Mouse (Mus musculus) megakaryocyte-erythroid progenitor cell, adult 5-6 weeks (primary cell): ENCODE results near the gene Zfp319. TPM values are rescaled to one million over a fixed set of nuclear protein-coding genes. Genes with fewer than 3 reads are reported as not detected.
"Not testable (repeated sequence)": the region's sequence is repeated elsewhere in the genome, so short reads cannot be mapped to it uniquely, and the experiment has no call there.

Source experiments
- ATAC-seq: replicated peaks from 2 replicates; pipeline ENCODE4 v1.8.0; 2016; ENCODE audit warnings: mild to moderate bottlenecking, inconsistent platforms; ENCODE audit not compliant: severe bottlenecking, poor library complexity, low FRiP score, low TSS enrichment
- total RNA-seq, 2 experiments: library from RNA; stranded (forward) in 1 of 2; stranded (reverse) in 1 of 2; fragments of 200-1000, 215-1000 nt in 1 of 2; fragments of >200 nt in 1 of 2; fragmentation: Nextera tagmentation in 1 of 2; gene quantifications; 2 replicates each; pipeline ENCODE4 v1.2.3; 2014 to 2017

Zfp319 gene
- total RNA-seq (2014; fragmentation: Nextera tagmentation), result 1.7 and 4.3 TPM in 2 replicates
- 1.0 and 1.8 TPM in 2 replicates for total RNA-seq (2017)

DNA sequence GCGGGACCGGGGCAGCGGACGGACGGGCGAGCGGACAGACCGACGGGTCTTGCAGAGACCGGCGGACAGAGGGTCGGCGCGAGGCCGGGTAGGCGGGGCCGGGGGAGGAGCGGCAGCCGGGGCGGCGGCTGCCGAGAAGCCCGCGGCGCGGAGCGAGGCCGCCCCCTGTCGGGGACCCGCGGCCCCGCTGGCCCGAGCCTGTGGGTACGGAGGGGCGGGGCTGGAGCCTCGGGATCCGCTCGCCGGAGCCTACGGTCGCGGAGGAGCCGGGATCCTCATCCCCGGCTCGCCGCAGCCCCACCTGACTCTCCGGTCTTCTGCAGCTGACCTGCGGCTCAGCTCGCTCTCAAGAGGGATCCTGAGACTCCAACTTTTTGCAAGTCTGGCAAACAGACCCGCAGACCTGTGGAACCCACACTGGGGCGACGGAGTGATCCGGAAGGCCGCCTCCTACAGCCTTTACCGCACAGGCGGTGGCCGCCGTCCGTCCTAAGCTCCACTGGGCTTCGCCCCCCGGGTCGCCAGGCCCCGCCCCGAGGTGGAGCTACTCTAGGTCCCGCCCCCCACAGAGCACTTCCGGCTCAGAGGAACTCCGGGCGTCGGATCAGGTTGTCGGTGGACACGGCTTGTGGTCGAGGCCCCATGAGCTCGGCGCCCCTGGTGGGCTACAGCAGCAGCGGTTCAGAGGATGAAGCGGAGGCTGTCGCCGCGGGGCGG, at the start of gene Zfp319, which contains the start of gene Usb1:
Zfp319 (minus strand) TSS at position 231 of the 717 bp plus-strand sequence.
Usb1 (plus strand) TSS at position 565 of the 717 bp plus-strand sequence.
- peak; percentile 92 for ATAC-seq

DNA sequence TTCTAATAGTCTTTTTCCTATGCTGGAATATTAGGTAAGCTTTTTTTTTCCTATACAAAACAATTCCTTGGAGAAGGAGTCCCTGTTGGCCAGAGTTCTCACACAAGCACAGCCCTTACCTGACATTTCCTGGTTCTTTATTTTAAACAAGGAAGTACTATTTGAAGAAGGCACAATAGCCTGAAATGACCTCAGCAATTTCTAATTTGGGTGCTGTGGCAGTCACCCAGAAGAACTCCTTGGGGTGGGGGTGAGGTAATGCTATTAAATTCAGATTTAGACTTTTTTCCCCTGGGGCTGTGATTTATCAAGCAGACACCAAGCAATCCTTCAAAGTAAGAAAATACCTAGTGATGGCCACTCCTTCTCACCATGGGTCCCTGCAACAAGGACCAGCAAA, 49.2 kb upstream of the Zfp319 start:
- ATAC-seq, result no peak

DNA sequence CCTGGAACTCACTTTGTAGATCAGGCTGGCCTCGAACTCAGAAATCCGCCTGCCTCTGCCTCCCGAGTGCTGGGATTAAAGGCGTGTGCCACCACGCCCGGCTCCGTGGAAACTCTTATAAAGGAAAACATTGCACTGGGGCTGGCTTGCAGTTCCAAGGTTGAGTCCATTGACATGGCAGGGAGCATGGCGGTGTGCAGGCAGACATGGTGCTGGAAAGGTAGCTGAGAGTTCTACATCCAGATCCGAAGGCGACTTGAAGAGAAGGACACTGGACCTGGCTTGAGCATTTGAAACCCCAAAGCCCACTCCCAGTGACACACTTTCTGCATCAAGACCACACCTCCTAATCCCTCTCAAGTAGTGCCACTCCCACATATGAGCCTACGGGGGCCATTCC, 47.2 kb upstream of the Zfp319 start:
- ATAC-seq, result not testable (repeated sequence)

DNA sequence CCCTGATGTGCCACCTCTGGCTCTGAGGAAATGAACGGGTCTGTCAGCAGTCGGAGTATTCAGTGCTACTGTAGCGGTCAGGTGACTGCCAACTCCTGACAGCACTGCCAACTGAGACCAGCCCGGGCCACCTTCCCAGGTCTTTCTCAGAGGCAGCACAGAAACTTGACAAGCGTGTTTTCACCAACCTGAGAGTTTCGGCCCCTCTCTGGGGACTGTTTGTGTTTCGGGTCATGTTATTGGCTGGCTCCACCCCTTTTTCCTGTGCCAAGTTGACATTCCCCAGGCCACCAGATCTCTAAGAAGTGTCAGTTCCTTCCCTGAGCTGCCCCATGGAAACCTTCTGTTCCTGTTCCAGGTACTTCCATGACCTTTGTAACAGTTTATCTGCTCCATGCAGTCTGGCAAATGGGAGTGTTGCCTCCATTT, 46.1 kb upstream of the Zfp319 start:
- ATAC-seq, result no peak

DNA sequence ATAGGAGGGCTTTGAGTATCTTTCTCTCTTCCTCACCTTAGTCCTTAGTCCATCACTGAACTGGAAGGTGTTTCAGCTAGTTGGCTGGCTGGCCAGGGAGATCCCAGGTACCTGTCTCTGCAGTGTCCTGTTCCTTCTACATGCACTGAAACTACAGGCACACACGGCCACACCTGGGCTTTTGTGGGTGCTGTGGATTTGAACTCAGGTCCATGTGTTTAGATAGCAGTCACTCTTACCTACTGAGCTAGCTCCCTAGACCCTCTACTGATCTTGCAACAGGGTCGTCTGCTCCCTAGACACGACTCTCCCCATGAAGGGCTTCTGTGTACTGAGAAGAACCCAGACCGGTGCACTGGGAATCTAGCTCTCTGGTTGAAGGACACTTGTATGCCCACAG, 45.4 kb upstream of the Zfp319 start:
- no peak for ATAC-seq

DNA sequence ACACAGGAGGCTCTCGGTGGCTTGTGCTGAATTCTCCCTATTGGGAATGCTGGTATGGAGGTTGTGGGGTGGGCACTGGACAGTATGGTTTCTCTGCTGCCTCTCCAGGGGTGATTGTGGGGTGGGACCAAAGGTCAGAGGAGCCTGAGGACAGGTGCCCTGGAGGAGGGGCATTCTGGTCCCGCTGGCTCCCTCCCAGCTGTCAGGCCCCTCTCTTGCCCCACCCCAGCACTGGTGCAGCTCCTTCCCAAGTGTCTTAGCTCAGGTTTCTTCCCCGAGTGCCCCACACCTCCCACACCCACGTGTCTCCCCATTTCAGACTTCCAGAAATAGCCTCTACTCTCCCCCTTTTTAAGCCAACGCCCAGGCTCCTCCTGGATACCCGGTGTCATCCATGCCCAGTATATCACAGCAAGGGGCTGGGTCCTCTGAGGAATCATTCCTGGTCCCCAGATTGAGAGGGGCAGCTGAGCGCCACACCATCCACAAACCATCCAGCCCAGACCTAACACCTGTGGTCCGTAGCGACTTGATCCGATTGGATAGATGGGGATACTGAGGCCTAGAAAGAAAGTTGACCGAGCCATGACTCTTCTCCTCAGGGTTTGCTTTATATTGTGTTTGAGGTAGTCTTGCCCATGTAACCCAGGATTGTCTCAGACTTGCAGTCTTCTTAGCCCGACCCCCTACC, 44.7 kb upstream of the Zfp319 start:
- ATAC-seq, result no peak

DNA sequence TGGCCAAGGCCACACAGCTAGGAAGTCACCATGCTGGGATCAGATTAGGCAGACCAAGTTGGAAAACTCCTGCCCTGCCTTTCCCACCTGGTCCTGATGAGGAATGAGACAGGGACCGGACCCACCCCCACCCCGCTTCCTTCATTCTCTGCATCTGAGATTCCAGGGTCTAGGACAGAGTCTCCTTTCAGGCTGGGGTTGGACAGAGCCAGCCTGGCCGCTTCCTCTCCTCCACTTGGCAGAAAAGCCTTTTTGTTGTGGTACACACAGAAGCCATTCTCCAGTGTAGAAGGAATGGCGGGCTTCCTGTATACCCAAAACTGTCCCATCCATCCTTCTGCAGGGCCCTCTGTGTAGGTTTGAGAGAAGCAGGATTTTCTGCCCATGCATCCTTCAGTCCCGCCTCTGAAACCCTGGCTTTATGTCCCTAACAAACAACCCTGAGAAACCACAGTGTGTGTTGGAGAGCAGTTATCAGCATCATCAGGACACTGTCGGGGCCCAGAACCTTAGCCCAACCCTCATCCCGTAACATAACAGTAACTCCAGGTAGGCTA, 43.7 kb upstream of the Zfp319 start:
- ATAC-seq, result no peak

DNA sequence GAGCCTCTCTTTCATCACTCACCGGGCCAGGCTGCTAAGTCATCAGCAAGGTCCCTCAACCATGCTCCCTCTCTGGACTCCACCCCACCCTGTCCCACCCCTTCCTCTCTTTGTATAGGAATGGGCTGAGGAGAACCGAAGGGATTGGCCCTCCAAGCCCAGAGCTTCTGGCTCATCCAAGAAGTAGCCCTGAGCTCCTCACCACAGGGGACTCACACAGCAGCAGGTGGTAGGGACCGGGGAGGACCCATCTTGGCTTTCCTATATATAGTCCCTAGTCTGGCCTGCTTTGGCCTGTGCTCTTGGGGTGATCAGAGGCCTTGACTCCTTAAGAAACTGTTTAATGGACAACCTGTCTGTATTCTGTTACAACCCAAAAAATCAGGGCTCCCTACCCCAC, 42.7 kb upstream of the Zfp319 start:
- ATAC-seq, result no peak

DNA sequence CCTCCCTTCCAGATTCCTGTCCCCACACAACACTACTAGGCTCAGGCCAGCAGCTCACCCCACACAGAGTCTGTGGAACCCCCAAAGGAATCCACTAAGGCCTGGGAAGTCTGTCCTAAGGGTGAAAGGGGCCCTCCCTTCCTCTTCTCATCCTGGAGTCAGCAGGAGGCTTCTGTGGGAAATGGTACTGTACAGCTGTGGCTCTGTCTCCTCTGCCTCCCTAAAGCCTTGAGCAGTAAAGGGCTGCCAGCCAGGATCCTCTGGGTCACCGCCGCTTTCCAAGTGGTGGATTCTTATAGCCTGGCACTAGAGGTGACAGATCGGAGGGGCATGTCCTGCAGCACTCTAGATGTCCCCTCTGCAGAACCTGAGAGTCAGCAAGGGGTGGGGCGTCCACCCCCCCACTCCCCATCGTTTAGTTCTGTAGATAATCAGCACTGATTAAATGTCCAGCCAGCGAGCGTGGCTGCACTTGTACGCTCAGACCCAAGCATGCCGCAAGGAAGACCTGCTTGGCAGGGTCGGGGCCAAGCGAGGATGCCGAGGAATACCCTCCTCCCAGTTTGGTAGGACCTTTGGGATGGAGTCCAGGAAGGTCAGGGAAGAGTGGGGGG, 41.7 kb upstream of the Zfp319 start:
- no peak for ATAC-seq

DNA sequence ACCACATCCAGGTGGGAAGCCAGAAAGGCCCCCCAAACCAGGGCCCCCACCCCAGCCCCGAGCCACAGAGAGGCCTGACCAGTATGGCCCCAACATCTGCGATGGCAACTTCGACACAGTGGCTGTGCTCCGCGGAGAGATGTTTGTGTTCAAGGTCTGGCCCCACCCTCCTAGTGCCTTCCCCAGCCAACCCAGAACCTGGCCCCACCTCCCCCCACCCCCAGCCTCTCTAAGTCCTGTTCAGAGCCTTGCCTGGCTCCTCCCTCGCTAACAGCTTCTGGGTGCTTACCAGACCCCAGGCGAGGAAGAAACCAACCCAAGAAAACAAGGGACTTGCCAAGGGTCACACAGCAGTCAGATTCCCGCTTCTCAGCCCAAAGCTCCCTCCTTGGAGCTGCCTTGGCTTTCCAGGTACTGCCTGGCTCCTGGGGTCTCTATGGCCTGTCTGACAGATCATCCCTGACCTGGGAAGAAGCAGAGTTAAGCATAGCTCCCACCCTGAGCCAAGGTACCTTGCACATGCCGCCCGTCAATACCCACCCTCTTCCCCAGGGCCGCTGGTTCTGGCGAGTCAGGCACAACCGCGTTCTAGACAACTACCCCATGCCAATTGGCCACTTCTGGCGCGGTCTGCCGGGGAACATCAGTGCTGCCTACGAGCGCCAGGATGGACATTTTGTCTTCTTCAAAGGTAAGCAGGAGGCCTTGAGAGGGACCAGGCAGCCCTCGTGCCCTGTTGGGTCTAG, 38.0 kb upstream of the Zfp319 start:
- ATAC-seq, result peak; percentile 58

DNA sequence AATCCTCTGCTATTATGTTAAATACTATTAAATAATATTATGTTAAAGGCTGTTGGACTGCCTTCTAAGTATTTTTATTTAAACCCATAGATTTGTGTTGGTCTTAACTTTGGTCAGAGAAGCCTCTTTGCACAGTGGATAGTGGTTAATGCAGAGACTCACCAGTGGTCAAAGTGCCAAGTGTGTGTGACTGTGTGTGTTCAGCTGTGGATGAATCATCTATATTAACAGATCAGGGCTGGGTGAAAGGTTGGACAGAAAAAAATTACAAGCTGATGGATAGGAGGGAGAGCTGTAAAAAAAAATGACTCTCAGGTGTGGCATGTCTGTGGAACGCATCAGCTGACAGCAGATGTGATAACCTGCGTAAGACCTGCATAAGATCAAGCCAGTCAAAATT, 32.1 kb upstream of the Zfp319 start:
- ATAC-seq, result no peak

DNA sequence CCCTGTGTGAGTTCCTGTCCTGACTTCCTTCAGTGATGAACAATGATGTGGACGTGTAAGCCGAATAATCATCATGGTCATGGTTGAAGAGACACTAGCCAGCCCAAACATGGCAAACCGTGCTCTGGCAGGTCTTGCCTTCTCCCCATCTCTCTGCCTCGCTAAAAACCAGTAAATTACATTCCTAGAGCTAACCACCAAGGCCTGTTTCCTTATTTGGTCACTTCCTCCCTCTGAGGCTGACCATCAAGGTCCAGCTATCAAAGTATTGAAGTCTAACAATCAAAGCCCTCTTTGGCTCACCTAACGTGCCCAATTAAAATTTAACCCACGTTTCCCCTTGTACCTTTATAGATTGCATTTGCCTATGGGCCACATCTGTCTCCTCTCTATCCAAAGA, 30.5 kb upstream of the Zfp319 start:
- no peak for ATAC-seq

DNA sequence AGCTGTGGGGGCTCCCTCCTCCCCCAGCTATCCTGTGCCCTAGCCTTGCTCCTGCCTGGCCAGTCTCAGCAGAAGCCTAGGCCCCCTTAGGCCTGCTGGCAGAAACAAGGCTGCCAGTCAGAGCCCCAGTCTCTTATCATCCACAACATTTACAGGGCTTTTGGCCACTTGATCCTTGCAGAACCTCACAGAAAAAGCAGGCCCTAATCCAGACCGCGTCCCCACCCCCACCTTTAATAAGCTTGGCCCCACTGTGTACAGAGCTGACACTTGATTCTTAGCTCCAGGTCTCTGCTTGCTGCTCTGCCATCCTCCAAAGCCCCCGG, 29.2 kb upstream of the Zfp319 start:
- ATAC-seq, result peak; percentile 42

DNA sequence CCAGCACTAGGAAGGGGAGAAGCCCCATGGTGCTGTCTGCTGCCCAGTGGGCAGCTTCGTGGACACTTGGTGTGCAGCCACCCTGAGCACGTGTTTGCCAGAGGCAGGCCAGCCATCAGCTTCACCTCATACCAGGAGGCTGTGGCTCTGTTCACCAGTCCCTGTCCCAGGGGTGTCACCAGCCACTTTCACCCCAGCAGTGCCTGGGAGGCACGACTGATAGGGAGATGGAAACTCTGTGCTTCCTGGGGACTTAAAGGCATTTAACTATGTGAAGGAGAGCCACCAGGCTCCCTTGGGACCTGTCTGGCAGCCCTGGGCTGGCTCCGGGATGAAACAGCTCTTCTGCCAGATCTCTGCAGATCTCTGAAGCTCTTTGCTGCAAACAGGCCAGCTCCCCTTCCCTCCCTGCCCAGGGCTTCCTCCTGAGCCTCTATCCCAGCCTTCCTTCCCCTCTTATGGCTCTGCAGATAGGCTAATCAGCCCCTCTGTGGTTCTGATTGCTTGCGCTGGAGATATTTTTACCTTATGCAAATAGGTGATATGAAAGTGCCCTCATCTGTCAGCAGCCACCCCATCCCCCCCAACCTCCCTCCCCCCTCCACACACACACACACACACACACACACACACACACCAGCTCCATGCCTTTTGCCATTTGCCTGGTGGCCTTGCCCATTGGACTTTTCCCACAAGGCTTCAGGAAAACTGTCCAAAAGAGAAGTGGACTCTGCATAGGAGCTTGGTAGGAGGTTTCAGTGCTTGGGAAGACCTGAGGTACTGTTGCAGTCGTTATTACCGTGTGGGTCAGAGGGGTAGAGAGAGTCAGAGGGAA, 28.6 kb upstream of the Zfp319 start:
- ATAC-seq, result peak; percentile 61

DNA sequence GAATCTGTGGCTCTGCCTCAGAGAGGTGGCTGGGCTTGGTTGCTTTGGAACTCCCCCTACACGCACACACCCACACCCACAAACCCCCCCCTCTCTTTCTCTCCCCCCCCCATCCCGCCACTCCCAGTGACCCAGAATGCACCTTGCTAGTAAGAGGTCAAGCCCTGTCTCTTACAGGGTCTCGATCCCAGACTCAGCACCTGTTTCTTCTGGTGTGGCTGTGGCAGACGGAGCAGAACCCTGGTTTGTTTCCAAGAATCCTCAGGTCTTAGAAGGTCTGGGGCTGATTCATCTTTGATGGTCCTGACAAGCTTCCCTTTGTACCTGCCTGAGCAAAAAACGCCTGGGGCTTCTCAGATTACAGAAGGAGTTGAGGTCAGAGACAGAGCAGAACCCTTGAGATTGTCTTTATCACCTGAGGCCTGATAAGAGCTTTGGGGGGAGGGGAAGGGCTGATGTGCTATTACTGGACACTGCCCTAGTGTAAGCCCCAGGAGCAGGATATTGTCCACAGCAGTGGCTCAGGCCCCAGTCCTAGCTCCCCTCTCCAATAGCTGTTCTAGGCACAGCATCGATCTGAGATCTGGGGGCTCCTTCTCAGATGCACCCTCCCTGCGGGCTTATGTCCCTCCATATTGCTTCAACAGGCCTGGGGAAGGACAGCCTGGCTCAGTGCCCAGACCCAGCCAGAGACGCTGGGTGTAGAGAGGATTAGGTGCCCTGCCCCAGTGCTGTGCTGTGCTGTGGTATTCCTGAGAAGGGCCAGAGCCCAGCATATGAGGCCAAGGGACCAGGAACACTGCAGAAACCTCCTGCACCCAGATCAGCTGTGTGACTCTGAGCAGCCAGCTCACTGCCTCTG, 27.0 kb upstream of the Zfp319 start:
- ATAC-seq, result peak; percentile 42; the same call in 1 of the 2 replicates

DNA sequence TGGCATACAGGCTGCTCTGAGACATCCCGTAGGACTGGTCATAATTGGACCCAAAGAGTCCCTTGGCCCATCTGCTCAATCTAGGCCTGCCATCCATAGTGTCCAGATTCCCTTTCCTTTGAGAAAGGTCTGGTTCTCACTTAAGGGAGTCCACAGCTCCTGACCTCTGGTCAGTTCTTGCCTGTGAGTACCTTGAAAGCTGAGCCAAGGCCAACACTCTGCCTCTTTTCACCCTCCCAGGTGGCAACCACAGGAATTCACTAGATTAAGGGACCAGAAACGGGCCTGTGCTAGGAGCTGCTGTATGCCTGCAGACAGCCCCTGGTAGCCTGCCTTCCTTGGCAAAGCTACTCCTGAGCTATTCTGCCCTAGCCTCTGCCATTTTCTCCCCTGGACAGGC, 22.9 kb upstream of the Zfp319 start:
- ATAC-seq, result no peak

DNA sequence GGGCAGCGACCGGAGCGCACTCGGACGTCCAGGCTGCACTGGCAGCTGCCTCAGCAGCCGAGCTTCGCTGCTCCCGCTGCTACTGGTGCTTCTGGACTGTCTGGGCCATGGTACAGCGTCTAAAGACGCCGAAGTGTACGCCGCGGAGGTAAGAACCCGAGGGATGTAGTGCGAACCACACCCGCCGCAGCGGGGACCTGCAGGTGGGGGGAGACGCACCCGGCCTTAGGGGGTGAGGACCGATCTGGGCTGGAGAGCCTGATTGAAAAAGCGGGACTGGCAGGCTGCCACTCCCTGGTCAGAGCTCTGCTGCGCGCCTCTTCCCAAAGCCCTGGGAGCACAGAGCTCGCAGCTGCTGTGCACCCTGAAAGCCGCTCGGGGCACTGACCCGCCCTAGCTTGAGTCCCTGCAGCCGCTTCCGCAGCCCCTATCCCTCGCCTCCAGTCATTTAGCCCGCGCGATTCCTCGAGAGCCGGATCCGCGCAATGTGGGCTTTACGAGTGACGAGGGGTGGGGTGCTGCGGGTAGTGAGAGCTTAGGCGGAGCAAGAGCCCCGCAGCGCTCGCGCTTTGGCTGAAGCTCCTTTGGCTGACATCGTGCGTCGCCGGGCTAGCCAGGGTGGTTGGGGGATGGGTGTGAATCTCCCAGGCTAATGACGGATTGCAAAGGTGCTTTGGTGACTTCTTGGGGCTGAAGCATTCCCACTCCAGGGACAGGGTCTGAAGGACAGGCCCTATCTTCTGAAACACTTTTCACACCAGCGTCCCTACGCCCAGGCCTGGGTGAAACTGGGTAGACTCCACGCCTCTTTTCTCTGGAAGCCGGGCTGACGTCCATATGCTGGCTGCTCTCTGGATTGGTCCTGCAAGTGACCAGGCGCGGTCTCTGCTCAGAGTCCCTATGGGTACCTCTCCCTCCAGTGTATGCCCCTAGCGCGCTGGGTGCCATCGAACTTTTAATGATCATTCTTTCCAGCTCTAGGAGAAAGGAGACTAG, 21.4 kb upstream of the Zfp319 start:
- peak; percentile 18; the same call in 1 of the 2 replicates for ATAC-seq
